Mouse (Mus musculus) adrenal gland, postnatal 4 days (tissue): ENCODE data around the gene Tsen54. TPM values are rescaled to one million over a fixed set of nuclear protein-coding genes. Genes with fewer than 3 reads are reported as not detected.
A peak's percentile ranks its signal among the peaks of the same experiment; 100 is the strongest.

Experiments used
- DNase-seq, 2 experiments: peaks; one replicate each; pipeline ENCODE4 v3.0.0; 2021 to 2022; ENCODE audit warnings: low spot score in 2 of 2, mixed read lengths in 2 of 2
- microRNA-seq: library from miRNA; unstranded; fragments of <30 nt; microRNA quantifications from one replicate; pipeline ENCODE4 v1.2.0, GENCODE M21; 2021
- total RNA-seq, 2 experiments: library from RNA; stranded (reverse); gene quantifications; 2 replicates each; pipeline ENCODE4 v1.2.3; 2021

Tsen54 gene
- total RNA-seq, 2 experiments from 2014 or later, result 25.4 to 26.3 TPM

GRCm38 (mm10) chr11:115857936-115858335 is 43.4 kb downstream of the Tsen54 start:
- no peak for DNase-seq

- DNase-seq, result no peak
Observed at GRCm38 (mm10) chr11:115858354-115858753, 43.8 kb downstream of the Tsen54 start, which contains the start of gene Myo15b. Gene Myo15b, plus strand, starts transcription at chr11:115858406.

- DNase-seq, result peak; percentile 76 to 84
Observed at GRCm38 (mm10) chr11:115859143-115859945, 44.8 kb downstream of the Tsen54 start.

- DNase-seq, result no peak
Observed at GRCm38 (mm10) chr11:115863895-115864294, 49.4 kb downstream of the Tsen54 start.

GRCm38 (mm10) chr11:115869393-115869792 is 54.9 kb downstream of the Tsen54 start:
- no peak for DNase-seq

- no peak for DNase-seq
Observed at GRCm38 (mm10) chr11:115872437-115872836, 57.9 kb downstream of the Tsen54 start.

Small RNA genes within 50 kb of the gene (microRNA-seq; reads per million reads assigned to microRNA genes)
- not detected for gene Mir5621

Other genes with a start within 250 kb of the Tsen54 start
- gene Mrps7, start 210.8 kb upstream of the Tsen54 start, total RNA-seq, result 10 to 100 TPM; 72.9 to 77.3 TPM
- 10 to 100 TPM; 29.1 to 34.6 TPM for gene Gga3, start 210.7 kb upstream of the Tsen54 start, total RNA-seq
- gene Mif4gd, start 201.8 kb upstream of the Tsen54 start, total RNA-seq, result 100 to 1,000 TPM; 150 to 165 TPM
- gene Slc25a19, start 186.4 kb upstream of the Tsen54 start, total RNA-seq, result 10 to 100 TPM; 58.4 to 69.9 TPM
- gene Grb2, start 106.1 kb upstream of the Tsen54 start, total RNA-seq, result 100 to 1,000 TPM; 116 to 135 TPM
- gene Tmem94, start 49.3 kb upstream of the Tsen54 start, total RNA-seq, result 10 to 100 TPM; 67.4 to 71.0 TPM
- 10 to 100 TPM; 59.9 to 61.1 TPM for gene Caskin2, start 1.1 kb upstream of the Tsen54 start, total RNA-seq
- gene Llgl2, start 9.3 kb downstream of the Tsen54 start, total RNA-seq, result 10 to 100 TPM; 15.8 to 25.6 TPM
- gene Myo15b, start 43.7 kb downstream of the Tsen54 start, total RNA-seq, result 1 to 10 TPM; 1.1 to 6.8 TPM
- 1 to 10 TPM; 2.1 to 2.3 TPM for gene Smim5, start 85.2 kb downstream of the Tsen54 start, total RNA-seq
- gene Smim6, start 97.3 kb downstream of the Tsen54 start, total RNA-seq, result 1 to 10 TPM in 1 of 2 experiments, not detected in 1; 1.8 TPM
- 10 to 100 TPM; 44.9 to 51.5 TPM for gene Sap30bp, start 118.6 kb downstream of the Tsen54 start, total RNA-seq
- gene Recql5, start 118.8 kb downstream of the Tsen54 start, total RNA-seq, result 10 to 100 TPM; 28.6 to 28.8 TPM
- 1 to 10 TPM; 5.0 to 8.7 TPM for gene Itgb4, start 160.0 kb downstream of the Tsen54 start, total RNA-seq
- 10 to 100 TPM; 70.2 to 88.6 TPM for gene Galk1, start 198.0 kb downstream of the Tsen54 start, total RNA-seq
- gene H3f3b, start 213.2 kb downstream of the Tsen54 start, total RNA-seq, result 100 to 1,000 TPM; 751 to 846 TPM
- 10 to 100 TPM; 41.3 to 45.5 TPM for gene Unk, start 215.6 kb downstream of the Tsen54 start, total RNA-seq